Mouse (Mus musculus) E14TG2a.4 (cell line): ENCODE data around the gene Xaf1.

Experiments used
- CTCF ChIP-seq: conservative IDR thresholded peaks from 2 replicates; pipeline ENCODE4 v1.5.1; 2014; ENCODE audit warnings: low read length
- NANOG ChIP-seq: IDR thresholded peaks from 2 replicates; pipeline ENCODE4 v1.6.1; 2014; ENCODE audit warnings: borderline replicate concordance, low read length, mixed read lengths
- POU5F1 ChIP-seq: IDR thresholded peaks from 2 replicates; pipeline ENCODE4 v1.6.1; 2014; ENCODE audit warnings: low read length, borderline replicate concordance

GRCm38 (mm10) chr11:72266960-72267560 is 34.4 kb upstream of the Xaf1 start, which contains the start of gene Slc13a5:
- TF ChIP-seq CTCF, result no peak
- no peak for TF ChIP-seq POU5F1
- no peak for TF ChIP-seq NANOG
